Mouse (Mus musculus) mouse embryonic stem cell (cell line): Measurements from ENCODE around the gene Vrk2.

Experiments used
- in situ Hi-C, 2 experiments: fragments of 300-500 bp; cut with MboI; formaldehyde crosslinking; loops; 1 replicate in 1 of 2; 3 replicates in 1 of 2; pipeline ENCODE4 v1.14.3; 2019 to 2020; ENCODE audit warnings: low sequenced_read_pairs in 2 of 2, low pct_unique_long_range_greater_than_20kb in 1 of 2, mixed read lengths in 1 of 2; ENCODE audit not compliant: unreplicated experiment in 1 of 2

Gene Vrk2

GRCm38 (mm10) chr11:26593061-26594059 is at the start of gene Vrk2, which contains the start of gene Gm6899:
Vrk2 (minus strand) TSS chr11:26593999.
Gm6899 (plus strand) TSS chr11:26593241.
- in situ Hi-C loops, result no loop called here

- in situ Hi-C loops, result no loop called here
Observed at GRCm38 (mm10) chr11:26642141-26642540, 48.3 kb upstream of the Vrk2 start.

- in situ Hi-C loops, result no loop called here
Observed at GRCm38 (mm10) chr11:26640314-26640785, 46.6 kb upstream of the Vrk2 start.

GRCm38 (mm10) chr11:26636239-26636638 is 42.4 kb upstream of the Vrk2 start:
- in situ Hi-C loops, result no loop called here

- in situ Hi-C loops, result no loop called here
Observed at GRCm38 (mm10) chr11:26622727-26623126, 28.9 kb upstream of the Vrk2 start.

GRCm38 (mm10) chr11:26618475-26619223 is 24.9 kb upstream of the Vrk2 start:
- in situ Hi-C loops, result no loop called here

GRCm38 (mm10) chr11:26608795-26609194 is 15.0 kb upstream of the Vrk2 start:
- in situ Hi-C loops, result no loop called here

GRCm38 (mm10) chr11:26604061-26604655 is 10.4 kb upstream of the Vrk2 start:
- in situ Hi-C loops, result no loop called here

- in situ Hi-C loops, result no loop called here
Observed at GRCm38 (mm10) chr11:26601571-26602175, 7.9 kb upstream of the Vrk2 start.

- in situ Hi-C loops, result no loop called here
Observed at GRCm38 (mm10) chr11:26600692-26601091, 6.9 kb upstream of the Vrk2 start.

- in situ Hi-C loops, result no loop called here
Observed at GRCm38 (mm10) chr11:26598876-26599275, 5.1 kb upstream of the Vrk2 start.

- in situ Hi-C loops, result no loop called here
Observed at GRCm38 (mm10) chr11:26597761-26598160, 4.0 kb upstream of the Vrk2 start.

- in situ Hi-C loops, result no loop called here
Observed at GRCm38 (mm10) chr11:26597145-26597544, 3.3 kb upstream of the Vrk2 start.

- in situ Hi-C loops, result no loop called here
Observed at GRCm38 (mm10) chr11:26596186-26596585, 2.4 kb upstream of the Vrk2 start.

- in situ Hi-C loops, result no loop called here
Observed at GRCm38 (mm10) chr11:26594487-26594886, 688 bp upstream of the Vrk2 start.

GRCm38 (mm10) chr11:26592395-26593053 is 1.3 kb downstream of the Vrk2 start:
- in situ Hi-C loops, result no loop called here

- in situ Hi-C loops, result no loop called here
Observed at GRCm38 (mm10) chr11:26587184-26587524, 6.6 kb downstream of the Vrk2 start.
